Mouse (Mus musculus): ENCODE measurements at regions not wholly inside any gene's neighbourhood (a gene's known extent, or its start where the extent isn't known, plus 50 kb on each side); places are given as distances from the start of the nearest gene placed in this dataset.

DNA sequence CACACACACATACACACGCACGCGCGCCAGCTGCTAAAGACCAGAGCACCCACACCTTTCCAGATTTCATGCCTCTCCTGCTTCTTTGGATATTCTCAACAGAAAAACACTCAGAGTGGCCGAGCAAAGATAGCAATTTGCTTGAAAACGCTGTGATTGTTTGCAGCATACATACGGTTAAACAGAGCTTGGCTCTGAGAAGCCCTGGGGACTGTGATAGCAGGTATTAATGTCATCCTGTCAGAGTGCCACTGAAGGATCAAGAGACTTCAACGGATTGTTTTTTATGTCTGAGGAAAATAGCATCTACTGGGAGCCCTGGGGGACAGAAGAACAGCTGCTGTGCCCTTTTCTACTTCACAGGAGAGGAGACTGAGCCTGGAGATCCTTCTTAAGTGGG, 440.4 kb downstream of the Pdcd6ip start:
- TF ChIP-seq EP300 (optimal IDR thresholded peaks at IDR 0.05) (no peak), CTCF (IDR thresholded peaks at IDR 0.05; ENCODE audit: low read depth) (no peak)

All from stomach, postnatal 0 days (tissue).